Mouse (Mus musculus) adrenal gland (tissue): ENCODE measurements around the gene Senp6.
"Not testable (repeated sequence)": the region's sequence is repeated elsewhere in the genome, so short reads cannot be mapped to it uniquely, and the experiment has no call there.

Source experiments
- intact Hi-C: fragments of 180-260 bp; cut with DNase I; formaldehyde crosslinking; loops from one replicate; pipeline ENCODE4 v1.15.1; 2025

Senp6 gene

GRCm38 (mm10) chr9:80074067-80074466 is 7.4 kb downstream of the Senp6 start:
- intact Hi-C loops = no loop called here

- intact Hi-C loops = no loop called here
Measured at GRCm38 (mm10) chr9:80074949-80075348, 8.2 kb downstream of the Senp6 start.

- intact Hi-C loops = no loop called here
Measured at GRCm38 (mm10) chr9:80080941-80081340, 14.2 kb downstream of the Senp6 start.

GRCm38 (mm10) chr9:80084429-80085092 is 17.9 kb downstream of the Senp6 start:
- intact Hi-C loops = no loop called here

GRCm38 (mm10) chr9:80085665-80086064 is 19.0 kb downstream of the Senp6 start:
- intact Hi-C loops = no loop called here

- intact Hi-C loops = not testable (repeated sequence)
Measured at GRCm38 (mm10) chr9:80086272-80086966, 19.7 kb downstream of the Senp6 start.

GRCm38 (mm10) chr9:80089409-80089808 is 22.7 kb downstream of the Senp6 start:
- intact Hi-C loops = no loop called here

GRCm38 (mm10) chr9:80096325-80096724 is 29.6 kb downstream of the Senp6 start:
- intact Hi-C loops = no loop called here

- intact Hi-C loops = no loop called here
Measured at GRCm38 (mm10) chr9:80145992-80146587, 79.4 kb downstream of the Senp6 start.

- intact Hi-C loops = no loop called here
Measured at GRCm38 (mm10) chr9:80149594-80149993, 82.9 kb downstream of the Senp6 start.

GRCm38 (mm10) chr9:80155277-80155676 is 88.6 kb downstream of the Senp6 start:
- intact Hi-C loops = no loop called here

- intact Hi-C loops = no loop called here
Measured at GRCm38 (mm10) chr9:80156780-80157179, 90.1 kb downstream of the Senp6 start.

GRCm38 (mm10) chr9:80157840-80158465 is 91.2 kb downstream of the Senp6 start:
- intact Hi-C loops = no loop called here

- intact Hi-C loops = no loop called here
Measured at GRCm38 (mm10) chr9:80158937-80159336, 92.2 kb downstream of the Senp6 start.

- intact Hi-C loops = no loop called here
Measured at GRCm38 (mm10) chr9:80161451-80161850, 94.7 kb downstream of the Senp6 start.

- intact Hi-C loops = no loop called here
Measured at GRCm38 (mm10) chr9:80163126-80163723, 96.5 kb downstream of the Senp6 start.

- intact Hi-C loops = no loop called here
Measured at GRCm38 (mm10) chr9:80164191-80164590, 97.5 kb downstream of the Senp6 start.

- intact Hi-C loops = no loop called here
Measured at GRCm38 (mm10) chr9:80164611-80165474, 98.1 kb downstream of the Senp6 start, which contains the start of gene Myo6. Myo6 (plus strand) TSS chr9:80165031.

- intact Hi-C loops = no loop called here
Measured at GRCm38 (mm10) chr9:80165690-80166089, 99.0 kb downstream of the Senp6 start.

- intact Hi-C loops = no loop called here
Measured at GRCm38 (mm10) chr9:80166425-80166824, 99.7 kb downstream of the Senp6 start.

- intact Hi-C loops = no loop called here
Measured at GRCm38 (mm10) chr9:80167089-80167488, 100.4 kb downstream of the Senp6 start.
